16 mouse cellular contexts compared by ENCODE assay signal in the genomic region with DNA sequence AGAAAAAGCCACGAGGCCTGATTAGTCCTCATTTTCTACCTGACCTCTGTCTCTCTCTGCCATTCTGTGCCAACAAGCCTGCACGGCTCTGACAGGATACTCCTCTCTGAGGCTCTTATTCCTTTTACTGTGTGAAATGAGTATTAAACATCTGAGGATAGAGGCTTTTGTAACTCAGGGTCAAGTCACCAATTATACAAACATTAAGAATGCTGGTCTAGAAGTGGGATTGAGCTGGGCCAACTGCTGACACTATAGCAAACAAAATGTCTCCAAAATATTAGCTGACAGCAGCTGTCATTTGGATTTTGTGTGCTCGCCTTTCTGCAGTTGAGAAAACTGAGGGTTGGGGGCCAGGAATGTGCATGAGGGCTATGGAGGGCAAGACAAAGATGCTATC.
"Had no signal": no experiment of that assay in that cellular context is flagged by ENCODE, and none has a peak within 500 bp of the region (broad histone marks: within the 10 kb centered on the region; RNA-seq: fewer than 3 reads in every experiment).

No protein-coding gene starts in this region.

- H3K9me3 ChIP-seq: liver, embryonic 13.5 days; midbrain, embryonic 12.5 days; midbrain, embryonic 15.5 days had no signal

- H3K27ac ChIP-seq: left cerebral cortex, adult 2 months; liver, embryonic 13.5 days; macrophage; midbrain, embryonic 12.5 days; midbrain, embryonic 15.5 days; stomach, postnatal 0 days had no signal

- DNase-seq: kidney, adult 2 months; kidney, postnatal 10 days; kidney, postnatal 36 days; layer of hippocampus, postnatal 36 days; liver, embryonic 13.5 days; right cerebral cortex, postnatal 14 days; right cerebral cortex, postnatal 4 days; thymus, adult 2 months; thymus, postnatal 14 days; thymus, postnatal 4 days had no signal

- ATAC-seq: intestine, postnatal 0 days; midbrain, embryonic 15.5 days had no signal

- H3K4me3 ChIP-seq: left cerebral cortex, adult 2 months; liver, embryonic 13.5 days; midbrain, embryonic 12.5 days; midbrain, embryonic 15.5 days had no signal

- H3K4me1 ChIP-seq: liver, embryonic 13.5 days; midbrain, embryonic 12.5 days; midbrain, embryonic 15.5 days had no signal

- H3K9ac ChIP-seq: liver, embryonic 13.5 days; midbrain, embryonic 12.5 days; midbrain, embryonic 15.5 days had no signal

- H3K36me3 ChIP-seq: liver, embryonic 13.5 days; midbrain, embryonic 12.5 days; midbrain, embryonic 15.5 days had no signal

- H3K4me2 ChIP-seq: liver, embryonic 13.5 days; midbrain, embryonic 12.5 days; midbrain, embryonic 15.5 days had no signal

- H3K27me3 ChIP-seq: liver, embryonic 13.5 days; midbrain, embryonic 12.5 days; midbrain, embryonic 15.5 days had no signal
